Mouse (Mus musculus) myocyte (in vitro differentiated cells): ENCODE measurements around the gene Sit1. TPM values are rescaled to one million over a fixed set of nuclear protein-coding genes. Genes with fewer than 3 reads are reported as not detected.

Experiments used
- H3K27me3 ChIP-seq: one replicate; pipeline ENCODE4 v1.6.1; 2011; ENCODE audit not compliant: control insufficient read depth, insufficient read depth, insufficient read length
- H3K36me3 ChIP-seq: one replicate; pipeline ENCODE4 v1.6.1; 2011; ENCODE audit not compliant: control insufficient read depth, insufficient read depth
- H3K4me2 ChIP-seq: one replicate; pipeline ENCODE4 v1.6.1; 2011; ENCODE audit warnings: low read depth, control low read depth
- H3K4me3 ChIP-seq: one replicate; pipeline ENCODE4 v1.5.1; 2011; ENCODE audit warnings: mild to moderate bottlenecking, control low read depth, moderate library complexity
- H3K79me2 ChIP-seq: one replicate; pipeline ENCODE4 v1.6.1; 2011; ENCODE audit not compliant: control insufficient read depth, insufficient read depth
- H3ac ChIP-seq: one replicate; pipeline ENCODE4 v1.6.1; 2011; ENCODE audit not compliant: control insufficient read depth, insufficient read length
- CEBPB ChIP-seq: IDR thresholded peaks from 2 replicates; pipeline ENCODE4 v1.6.1; 2011; ENCODE audit warnings: mild to moderate bottlenecking, moderate library complexity; ENCODE audit not compliant: poor library complexity, insufficient read depth, severe bottlenecking
- E2F4 ChIP-seq: IDR thresholded peaks from one replicate; pipeline ENCODE4 v1.6.1; 2011; ENCODE audit warnings: mild to moderate bottlenecking, control low read depth, moderate library complexity; ENCODE audit not compliant: insufficient read depth
- MAX ChIP-seq: IDR thresholded peaks from one replicate; pipeline ENCODE4 v1.6.1; 2011; ENCODE audit warnings: low read depth, mild to moderate bottlenecking, control low read depth
- MYOD1 ChIP-seq, 3 experiments: IDR thresholded peaks; one replicate each; pipeline ENCODE4 v1.6.1; 2011; ENCODE audit warnings: control low read depth in 2 of 3, low read depth in 2 of 3, mild to moderate bottlenecking in 2 of 3, moderate library complexity in 1 of 3; ENCODE audit not compliant: insufficient read length in 2 of 3, control insufficient read depth in 1 of 3
- MYOG ChIP-seq, 3 experiments: IDR thresholded peaks; one replicate each; pipeline ENCODE4 v1.6.1; 2011; ENCODE audit warnings: control low read depth in 2 of 3, low read depth in 2 of 3, mild to moderate bottlenecking in 2 of 3; ENCODE audit not compliant: insufficient read length in 2 of 3, control insufficient read depth in 1 of 3, insufficient read depth in 1 of 3
- POLR2A ChIP-seq: IDR thresholded peaks from one replicate; pipeline ENCODE4 v1.6.1; 2011; ENCODE audit warnings: low read depth, mild to moderate bottlenecking, control low read depth, moderate library complexity; ENCODE audit not compliant: insufficient read length
- POLR2AphosphoS2 ChIP-seq: IDR thresholded peaks from one replicate; pipeline ENCODE4 v1.6.1; 2011; ENCODE audit warnings: low read depth, control low read depth; ENCODE audit not compliant: insufficient read length
- REST ChIP-seq: IDR thresholded peaks from one replicate; pipeline ENCODE4 v1.6.1; 2011; ENCODE audit warnings: mild to moderate bottlenecking, control low read depth, moderate library complexity; ENCODE audit not compliant: insufficient read depth, insufficient read length
- SRF ChIP-seq: IDR thresholded peaks from one replicate; pipeline ENCODE4 v1.6.1; 2011; ENCODE audit warnings: low read depth; ENCODE audit not compliant: control insufficient read depth, insufficient read length
- TCF12 ChIP-seq: IDR thresholded peaks from one replicate; pipeline ENCODE4 v1.6.1; 2011; ENCODE audit warnings: mild to moderate bottlenecking, control low read depth; ENCODE audit not compliant: poor library complexity, insufficient read depth, severe bottlenecking
- TCF3 ChIP-seq: IDR thresholded peaks from one replicate; pipeline ENCODE4 v1.6.1; 2011; ENCODE audit warnings: low read depth, control low read depth; ENCODE audit not compliant: insufficient read length
- USF1 ChIP-seq: IDR thresholded peaks from one replicate; pipeline ENCODE4 v1.6.1; 2011; ENCODE audit warnings: low read depth, mild to moderate bottlenecking, control low read depth, moderate library complexity
- polyA plus RNA-seq: library from polyadenylated mRNA; unstranded; fragments of >200 nt; fragmentation: generic; extraction: Trizol; gene quantifications from one replicate; pipeline ENCODE4 v1.2.1, GENCODE M21; 2012; ENCODE audit warnings: missing spikeins

Sit1 gene
- polyA plus RNA-seq, 1 experiment, result not detected

DNA sequence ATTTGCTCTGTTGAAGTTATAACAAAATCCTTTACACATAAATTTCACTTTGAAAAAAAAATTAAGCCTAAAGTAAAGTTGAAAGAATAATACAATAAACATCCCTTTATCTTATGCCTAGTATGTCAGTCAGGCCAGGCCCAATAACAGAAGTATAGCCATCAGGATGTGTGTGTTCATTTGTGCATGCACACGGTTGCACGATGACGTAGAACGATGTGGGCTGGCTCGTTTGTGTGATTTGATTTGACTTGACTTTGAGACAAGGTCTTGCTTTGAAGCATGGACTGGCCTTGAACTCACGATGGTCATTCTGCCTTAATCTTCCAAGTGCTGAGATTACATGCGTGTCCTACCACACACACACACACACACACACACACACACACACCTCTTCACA lies 16.7 kb downstream of the Sit1 start:
- H3K27me3 ChIP-seq, result no peaks in the 10 kb centered on the region
- no peak overlapping the region for H3K4me2 ChIP-seq
- H3K79me2 ChIP-seq, result no peaks in the 10 kb centered on the region
- no peak overlapping the region for H3K4me3 ChIP-seq
- no peaks in the 10 kb centered on the region for H3K36me3 ChIP-seq
- H3ac ChIP-seq, result no peak overlapping the region
- TF ChIP-seq MAX, result no peak

DNA sequence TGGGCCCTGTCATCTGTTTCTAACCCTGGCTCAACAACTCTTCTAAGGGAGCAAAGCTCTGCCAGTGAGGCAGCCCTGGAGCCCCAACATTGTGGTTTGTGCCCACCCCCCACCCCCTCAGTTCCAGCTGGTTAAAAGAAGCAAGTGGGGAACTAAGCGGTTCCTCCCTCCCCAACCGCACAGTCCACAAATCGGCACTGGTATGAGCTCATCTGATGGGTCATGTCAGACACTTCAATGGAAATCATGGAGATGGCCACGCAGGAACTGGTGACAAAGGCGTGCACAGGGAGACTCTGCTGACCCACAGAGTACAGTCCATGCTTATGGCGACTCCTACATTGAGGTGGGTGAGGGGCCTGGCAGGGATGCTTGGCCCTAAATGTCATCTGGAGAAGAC lies 17.6 kb downstream of the Sit1 start:
- Histone ChIP-seq H3K4me3 (no peak overlapping the region), H3K27me3 (no peaks in the 10 kb centered on the region), H3K4me2 (no peak overlapping the region), H3K79me2 (no peaks in the 10 kb centered on the region), H3ac (no peak overlapping the region), H3K36me3 (no peaks in the 10 kb centered on the region)
- TF ChIP-seq MYOD1 (IDR thresholded peaks at IDR 0.05; ENCODE audit: control insufficient read depth in 1 of 3, insufficient read length in 2 of 3, low read depth in 2 of 3), result no peak
- TF ChIP-seq USF1, result no peak
- no peak for TF ChIP-seq TCF12
- no peak for TF ChIP-seq POLR2AphosphoS2
- no peak for TF ChIP-seq SRF
- TF ChIP-seq MYOG (IDR thresholded peaks at IDR 0.05; ENCODE audit: control insufficient read depth in 1 of 3, insufficient read depth in 1 of 3, insufficient read length in 2 of 3, low read depth in 2 of 3), result no peak
- TF ChIP-seq REST, result no peak
- TF ChIP-seq TCF3, result no peak
- no peak for TF ChIP-seq CEBPB
- no peak for TF ChIP-seq POLR2A
- no peak for TF ChIP-seq E2F4
- TF ChIP-seq MAX, result no peak

DNA sequence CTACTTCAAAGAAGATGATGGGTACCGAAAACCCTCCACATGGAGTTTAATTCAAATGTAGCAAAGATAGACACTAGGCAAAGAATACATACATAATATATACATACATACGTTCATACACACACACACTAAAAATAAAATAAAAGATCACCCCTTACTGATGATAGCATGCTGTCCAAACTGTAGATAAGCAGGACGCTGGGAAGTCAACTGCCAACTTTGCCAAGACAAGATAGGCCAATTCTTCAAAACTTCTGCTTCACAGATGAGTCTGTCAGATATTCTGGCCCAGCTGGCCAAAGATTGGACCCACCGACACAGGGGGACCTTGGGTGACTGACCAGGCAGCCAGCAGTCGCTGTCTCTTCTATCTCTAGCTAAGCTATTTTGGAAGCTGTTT lies 20.4 kb downstream of the Sit1 start:
- Histone ChIP-seq H3ac (no peak overlapping the region), H3K4me2 (no peak overlapping the region), H3K36me3 (no peaks in the 10 kb centered on the region), H3K27me3 (no peaks in the 10 kb centered on the region), H3K4me3 (no peak overlapping the region), H3K79me2 (no peaks in the 10 kb centered on the region)
- TF ChIP-seq SRF (no peak), E2F4 (no peak), TCF12 (no peak), TCF3 (no peak), MYOD1 (IDR thresholded peaks at IDR 0.05; ENCODE audit: control insufficient read depth in 1 of 3, insufficient read length in 2 of 3, low read depth in 2 of 3) (no peak), MYOG (IDR thresholded peaks at IDR 0.05; ENCODE audit: control insufficient read depth in 1 of 3, insufficient read depth in 1 of 3, insufficient read length in 2 of 3, low read depth in 2 of 3) (no peak), POLR2A (no peak), POLR2AphosphoS2 (no peak), MAX (no peak), USF1 (no peak), REST (no peak)

DNA sequence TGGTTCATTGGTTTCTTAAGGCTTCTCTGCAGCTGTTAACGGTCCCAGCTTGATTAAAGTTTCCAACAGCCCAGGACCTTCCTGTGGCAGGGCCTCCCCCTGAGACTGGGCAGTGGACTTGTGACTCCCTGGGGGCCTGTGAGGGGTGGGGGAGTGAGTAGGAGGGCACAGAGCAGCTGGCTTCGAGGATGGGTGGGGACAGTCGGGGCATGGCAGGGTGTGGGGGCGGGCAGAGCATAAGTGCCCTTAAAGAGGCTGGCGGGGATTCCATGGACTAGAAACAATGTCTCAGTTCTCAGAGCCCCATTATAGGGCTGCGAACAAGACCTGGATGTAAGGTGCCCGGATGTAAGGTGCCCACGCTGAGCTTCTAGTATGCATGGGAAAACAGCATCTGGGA lies 26.4 kb downstream of the Sit1 start:
- TF ChIP-seq MYOG (IDR thresholded peaks at IDR 0.05; ENCODE audit: control insufficient read depth in 1 of 3, insufficient read depth in 1 of 3, insufficient read length in 2 of 3, low read depth in 2 of 3) (peak in 1 of 3 experiments; percentile 86), POLR2A (no peak), MAX (no peak), MYOD1 (IDR thresholded peaks at IDR 0.05; ENCODE audit: control insufficient read depth in 1 of 3, insufficient read length in 2 of 3, low read depth in 2 of 3) (peak in 2 of 3 experiments; percentile 48 to 90), REST (no peak), CEBPB (no peak)
- Histone ChIP-seq H3K79me2 (no peaks in the 10 kb centered on the region), H3K36me3 (no peaks in the 10 kb centered on the region), H3ac (no peak overlapping the region), H3K27me3 (no peaks in the 10 kb centered on the region), H3K4me2 (no peak overlapping the region), H3K4me3 (no peak overlapping the region)

DNA sequence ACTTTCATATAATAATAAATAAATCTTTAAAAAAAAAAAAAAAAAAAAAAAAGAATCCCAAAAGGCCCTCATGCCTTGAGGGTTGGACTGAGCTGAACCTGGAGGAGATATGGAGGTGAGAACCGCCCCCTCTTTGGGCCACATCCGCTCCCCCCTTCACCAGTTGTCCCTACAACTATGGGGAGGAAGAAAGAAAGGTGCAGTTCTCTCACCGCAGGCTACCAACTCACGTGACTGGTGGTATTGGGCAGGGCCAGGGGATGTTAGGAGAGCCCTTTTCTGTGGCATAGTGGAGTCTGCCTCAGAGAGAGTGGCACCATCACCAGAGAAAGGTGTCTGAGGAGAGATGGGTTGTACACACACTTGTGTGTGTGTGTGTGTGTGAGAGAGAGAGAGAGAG lies 27.1 kb downstream of the Sit1 start:
- no peak overlapping the region for H3ac ChIP-seq
- H3K36me3 ChIP-seq, result no peaks in the 10 kb centered on the region
- no peaks in the 10 kb centered on the region for H3K27me3 ChIP-seq
- no peak overlapping the region for H3K4me3 ChIP-seq
- H3K4me2 ChIP-seq, result no peak overlapping the region
- TF ChIP-seq POLR2A (no peak), MYOG (IDR thresholded peaks at IDR 0.05; ENCODE audit: control insufficient read depth in 1 of 3, insufficient read depth in 1 of 3, insufficient read length in 2 of 3, low read depth in 2 of 3) (no peak), POLR2AphosphoS2 (no peak), MYOD1 (IDR thresholded peaks at IDR 0.05; ENCODE audit: control insufficient read depth in 1 of 3, insufficient read length in 2 of 3, low read depth in 2 of 3) (no peak), MAX (no peak), E2F4 (no peak), TCF12 (no peak), SRF (no peak), CEBPB (no peak), REST (no peak), TCF3 (no peak), USF1 (no peak)
- H3K79me2 ChIP-seq, result no peaks in the 10 kb centered on the region
